Mouse (Mus musculus) stomach, embryonic 16.5 days (tissue): Measurements from ENCODE around the gene Gm18596. TPM values are rescaled to one million over a fixed set of nuclear protein-coding genes. Genes with fewer than 3 reads are reported as not detected.
"Not testable (repeated sequence)": the region's sequence is repeated elsewhere in the genome, so short reads cannot be mapped to it uniquely, and the experiment has no call there.

Experiments
- ATAC-seq: fragments of 200-750 bp; cut with Nextera tagmentation; 2 replicates; pipeline ENCODE4 v1.8.0; 2017; ENCODE audit warnings: moderate number of reproducible peaks, moderate TSS enrichment; ENCODE audit not compliant: insufficient read depth, low FRiP score
- H3K27ac ChIP-seq: fragments of 300-500 bp; sonication (generic); 2 replicates; pipeline ENCODE4 v1.5.1; 2014; ENCODE audit warnings: low read length
- H3K27me3 ChIP-seq: fragments of 300-500 bp; sonication (generic); 2 replicates; pipeline ENCODE4 v1.6.1; 2014; ENCODE audit warnings: low read length, control low read depth, mixed read lengths; ENCODE audit not compliant: control insufficient read depth, insufficient read depth
- H3K36me3 ChIP-seq: fragments of 300-500 bp; sonication (generic); 2 replicates; pipeline ENCODE4 v1.6.1; 2014; ENCODE audit warnings: low read length; ENCODE audit not compliant: control insufficient read depth, insufficient read depth
- H3K4me1 ChIP-seq: fragments of 300-500 bp; sonication (generic); 2 replicates; pipeline ENCODE4 v1.6.1; 2014; ENCODE audit warnings: low read length, control low read depth, mixed read lengths; ENCODE audit not compliant: control insufficient read depth, insufficient read depth
- H3K4me2 ChIP-seq: fragments of 300-500 bp; sonication (generic); 2 replicates; pipeline ENCODE4 v1.6.1; 2014; ENCODE audit warnings: low read depth, low read length, mixed read lengths
- H3K4me3 ChIP-seq: fragments of 300-500 bp; sonication (generic); replicated peaks from 2 replicates; pipeline ENCODE4 v1.5.1; 2014; ENCODE audit warnings: mild to moderate bottlenecking, low read length
- H3K9ac ChIP-seq: fragments of 300-500 bp; sonication (generic); 2 replicates; pipeline ENCODE4 v1.6.1; 2014; ENCODE audit warnings: low read length
- H3K9me3 ChIP-seq: fragments of 300-500 bp; sonication (generic); replicated peaks from 2 replicates; pipeline ENCODE4 v1.6.1; 2016; ENCODE audit warnings: low read length, control low read depth; ENCODE audit not compliant: control insufficient read depth
- WGBS: fragments of 180-500 bp; shearing (Covaris S2); extraction: QIAGEN DNeasy Blood & Tissue Kit; methylation state at CpG from one replicate; pipeline ENCODE4 v1.1.7; 2014; 5-methylcytosine and 5-hydroxymethylcytosine counted together
- polyA plus RNA-seq: library from polyadenylated mRNA; unstranded; fragments of >200 nt; fragmentation: Nextera tagmentation; extraction: Ambion mirVana; gene quantifications from 2 replicates; pipeline ENCODE4 v1.2.1, GENCODE M21; 2015

The Gm18596 gene
- polyA plus RNA-seq, 1 experiment from 2014 or later: not detected

- not testable (repeated sequence) for H3K9ac ChIP-seq, H3K9me3 ChIP-seq, H3K27me3 ChIP-seq, H3K4me2 ChIP-seq, H3K27ac ChIP-seq, H3K4me1 ChIP-seq, ATAC-seq, H3K36me3 ChIP-seq, H3K4me3 ChIP-seq
- WGBS: no CpG with 5 or more reads among the region's 1 CpGs
Observed at GRCm38 (mm10) chr10:77759582-77759981, 17.1 kb upstream of the Gm18596 start, which contains the start of gene Gm3233. Gene Gm3233, minus strand, starts transcription at chr10:77759682.

GRCm38 (mm10) chr10:77753448-77753847 is 11.0 kb upstream of the Gm18596 start:
- ATAC-seq: no peak
- Histone ChIP-seq H3K27ac (no peak overlapping the region), H3K36me3 (no peaks in the 10 kb centered on the region), H3K4me1 (no peaks in the 10 kb centered on the region), H3K9me3 (no peaks in the 10 kb centered on the region), H3K4me3 (no peak overlapping the region), H3K27me3 (no peaks in the 10 kb centered on the region), H3K4me2 (no peak overlapping the region), H3K9ac (no peak overlapping the region)

DNA sequence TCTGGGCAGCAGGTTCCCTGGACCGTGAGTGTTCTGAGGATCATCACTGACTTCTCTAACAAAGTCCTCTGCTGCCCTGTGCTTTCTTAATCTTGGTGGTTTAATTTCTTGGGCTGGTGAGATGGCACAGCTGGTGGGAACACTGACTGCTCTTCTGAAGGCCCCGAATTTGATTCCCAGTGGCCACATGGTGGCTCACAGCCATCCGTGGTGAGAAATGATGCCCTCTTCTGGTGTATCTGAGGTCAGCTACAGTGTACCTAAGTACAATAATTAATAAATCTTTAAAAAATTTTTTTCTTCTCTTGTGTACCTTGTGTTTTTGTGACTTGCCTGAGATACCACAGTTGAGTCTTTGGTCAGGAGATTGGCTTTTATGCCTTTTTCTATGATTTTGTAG is 9.9 kb upstream of the Gm18596 start:
- H3K27me3 ChIP-seq, ATAC-seq, H3K36me3 ChIP-seq, H3K9ac ChIP-seq, H3K4me2 ChIP-seq, H3K4me1 ChIP-seq, H3K9me3 ChIP-seq, H3K4me3 ChIP-seq, H3K27ac ChIP-seq: not testable (repeated sequence)
- WGBS: 51% methylated on average over 3 of the region's 3 CpGs

- not testable (repeated sequence) for H3K4me1 ChIP-seq, H3K9ac ChIP-seq, H3K4me2 ChIP-seq, H3K36me3 ChIP-seq, H3K4me3 ChIP-seq, H3K27ac ChIP-seq, ATAC-seq, H3K9me3 ChIP-seq, H3K27me3 ChIP-seq
- 87% methylated on average over 1 of the region's 1 CpGs for WGBS
Observed at GRCm38 (mm10) chr10:77751254-77751653, 8.8 kb upstream of the Gm18596 start, which contains the start of gene Gm9736. Gene Gm9736, minus strand, starts transcription at chr10:77751354.

DNA sequence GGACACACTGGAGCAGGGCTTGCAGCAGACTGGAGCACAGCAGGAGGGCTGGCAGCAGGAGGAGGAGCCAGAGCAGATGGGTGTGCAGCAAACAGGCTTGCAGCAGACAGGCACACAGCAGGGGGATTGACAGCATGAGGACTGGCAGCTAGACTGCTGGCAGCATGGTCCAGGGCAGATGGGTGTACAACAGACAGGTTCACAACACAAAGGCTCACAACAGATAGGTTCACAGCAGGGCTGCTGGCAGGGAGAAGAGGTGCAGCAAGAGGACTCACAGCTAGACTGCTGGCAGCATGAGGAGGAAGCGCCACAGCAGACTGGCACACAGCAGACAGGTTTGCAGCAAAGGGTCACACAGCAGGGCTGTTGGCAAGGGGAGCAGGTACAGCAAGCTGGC is 8.2 kb upstream of the Gm18596 start:
- not testable (repeated sequence) for H3K4me3 ChIP-seq, H3K9me3 ChIP-seq, H3K4me1 ChIP-seq, H3K36me3 ChIP-seq, ATAC-seq, H3K4me2 ChIP-seq, H3K9ac ChIP-seq, H3K27ac ChIP-seq, H3K27me3 ChIP-seq
- WGBS: 86% methylated on average over 1 of the region's 1 CpGs

GRCm38 (mm10) chr10:77738929-77739328 is 3.5 kb downstream of the Gm18596 start:
- 86% methylated on average over 4 of the region's 4 CpGs for WGBS
- no peak overlapping the region for H3K9ac ChIP-seq
- ATAC-seq: no peak

GRCm38 (mm10) chr10:77735928-77736327 is 6.5 kb downstream of the Gm18596 start:
- H3K4me2 ChIP-seq: no peak overlapping the region
- H3K9me3 ChIP-seq: peaks cover 6% of the 10 kb centered on the region; the same call in 1 of the 2 replicates
- no peaks in the 10 kb centered on the region for H3K4me1 ChIP-seq
- H3K36me3 ChIP-seq: no peaks in the 10 kb centered on the region
- H3K27ac ChIP-seq: no peak overlapping the region
- H3K4me3 ChIP-seq: no peak overlapping the region
- ATAC-seq: no peak
- H3K27me3 ChIP-seq: no peaks in the 10 kb centered on the region
- H3K9ac ChIP-seq: no peak overlapping the region
- WGBS: 91% methylated on average over 1 of the region's 1 CpGs

More at GRCm38 (mm10) chr10:77738929-77739328, 3.5 kb downstream of the Gm18596 start:
- Histone ChIP-seq H3K27me3 (no peaks in the 10 kb centered on the region), H3K36me3 (no peaks in the 10 kb centered on the region), H3K4me3 (no peak overlapping the region), H3K27ac (no peak overlapping the region), H3K9me3 (peaks cover 6% of the 10 kb centered on the region; the same call in 1 of the 2 replicates), H3K4me2 (no peak overlapping the region), H3K4me1 (no peaks in the 10 kb centered on the region)

- Histone ChIP-seq H3K27me3 (no peaks in the 10 kb centered on the region), H3K4me1 (no peaks in the 10 kb centered on the region), H3K4me2 (no peak overlapping the region), H3K36me3 (no peaks in the 10 kb centered on the region), H3K9me3 (no peaks in the 10 kb centered on the region), H3K9ac (no peak overlapping the region), H3K27ac (no peak overlapping the region), H3K4me3 (no peak overlapping the region)
- WGBS: 46% methylated on average over 4 of the region's 4 CpGs
- no peak for ATAC-seq
Observed at GRCm38 (mm10) chr10:77729241-77729640, 13.2 kb downstream of the Gm18596 start.

DNA sequence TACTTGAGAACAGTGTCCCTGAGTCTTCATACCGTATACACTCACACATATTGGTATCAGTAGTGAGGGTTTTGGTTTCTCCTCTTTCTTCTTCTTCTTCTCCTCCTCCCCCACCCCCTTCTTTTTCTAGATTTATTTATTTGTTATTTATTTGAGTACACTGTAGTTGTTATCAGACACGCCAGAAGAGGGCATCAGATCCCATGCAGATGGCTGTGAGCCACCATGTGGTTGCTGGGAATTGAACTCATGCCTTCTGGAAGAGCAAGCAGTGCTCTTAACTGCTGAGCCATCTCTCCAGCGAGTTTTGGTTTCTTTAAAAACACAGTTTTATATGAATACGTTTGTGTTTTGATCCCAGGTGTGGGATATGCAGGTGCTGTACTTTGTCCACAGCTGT is 14.2 kb downstream of the Gm18596 start:
- Histone ChIP-seq H3K27ac (no peak overlapping the region), H3K9me3 (no peaks in the 10 kb centered on the region)
- WGBS: 52% methylated on average over 4 of the region's 4 CpGs

GRCm38 (mm10) chr10:77726186-77726585 is 16.3 kb downstream of the Gm18596 start, which contains the start of gene Gm10100:
Gene Gm10100, plus strand, starts transcription at chr10:77726486.
- no peak for ATAC-seq
- Histone ChIP-seq H3K4me1 (no peaks in the 10 kb centered on the region), H3K36me3 (no peaks in the 10 kb centered on the region), H3K9ac (no peak within 1 kb of the TSS), H3K4me2 (no peak within 1 kb of the TSS), H3K27me3 (no peaks in the 10 kb centered on the region), H3K4me3 (no peak within 1 kb of the TSS), H3K27ac (no peak within 1 kb of the TSS), H3K9me3 (no peaks in the 10 kb centered on the region)
- 25% methylated on average over 3 of the region's 3 CpGs for WGBS

More for the DNA sequence above, 14.2 kb downstream of the Gm18596 start:
- Histone ChIP-seq H3K27me3 (no peaks in the 10 kb centered on the region), H3K4me1 (no peaks in the 10 kb centered on the region), H3K4me2 (no peak overlapping the region), H3K9ac (no peak overlapping the region), H3K36me3 (no peaks in the 10 kb centered on the region), H3K4me3 (no peak overlapping the region)
- ATAC-seq: no peak
